Mouse (Mus musculus): ENCODE measurements at regions not wholly inside any gene's neighbourhood (a gene's known extent, or its start where the extent isn't known, plus 50 kb on each side); places are given as distances from the start of the nearest gene placed in this dataset.

GRCm38 (mm10) chr6:73401059-73401458 lies 68.4 kb downstream of the 4931417E11Rik start:
- WGBS = 71% methylated on average over 2 of the region's 2 CpGs
- no peak overlapping the region for H3K4me3 ChIP-seq
- H3K36me3 ChIP-seq = no peaks in the 10 kb centered on the region
- ATAC-seq (ENCODE audit: insufficient number of reproducible peaks, low FRiP score) = no peak
- H3K27ac ChIP-seq (ENCODE audit: poor library complexity, severe bottlenecking) = no peak overlapping the region
- no peak overlapping the region for H3K4me2 ChIP-seq
- H3K9ac ChIP-seq = no peak overlapping the region
- H3K27me3 ChIP-seq (replicated peaks) = no peaks in the 10 kb centered on the region
- no peaks in the 10 kb centered on the region for H3K9me3 ChIP-seq (replicated peaks)
- no peaks in the 10 kb centered on the region for H3K4me1 ChIP-seq (replicated peaks)

DNA sequence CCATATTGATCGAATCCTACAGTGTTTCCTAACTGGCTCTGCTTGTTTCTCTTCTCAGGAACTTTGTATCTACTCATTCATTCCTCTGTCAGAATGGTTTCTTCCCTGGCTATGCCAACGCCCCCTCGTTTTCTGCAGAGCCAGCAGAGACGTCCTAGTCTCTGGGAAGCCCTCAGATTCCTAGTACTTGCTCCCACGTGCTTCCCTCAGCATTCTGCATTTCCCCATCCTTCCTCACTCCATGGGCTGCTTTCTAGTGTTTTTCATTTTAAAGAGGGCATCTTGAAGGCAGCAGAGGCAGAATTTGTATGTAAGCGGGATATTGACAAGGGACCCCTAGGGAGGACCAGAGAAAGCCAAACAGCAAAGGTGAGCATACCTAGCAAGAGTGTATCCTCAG lies 80.2 kb downstream of the 4931417E11Rik start:
- Histone ChIP-seq H3K36me3 (no peaks in the 10 kb centered on the region), H3K27me3 (replicated peaks) (no peaks in the 10 kb centered on the region), H3K9ac (no peak overlapping the region), H3K27ac (ENCODE audit: poor library complexity, severe bottlenecking) (no peak overlapping the region), H3K4me3 (no peak overlapping the region), H3K4me2 (no peak overlapping the region), H3K4me1 (replicated peaks) (no peaks in the 10 kb centered on the region), H3K9me3 (replicated peaks) (no peaks in the 10 kb centered on the region)
- no peak for ATAC-seq (ENCODE audit: insufficient number of reproducible peaks, low FRiP score)
- WGBS = 57% methylated on average over 6 of the region's 6 CpGs

GRCm38 (mm10) chr6:73386261-73386660 lies 83.2 kb downstream of the 4931417E11Rik start:
- H3K36me3 ChIP-seq = no peaks in the 10 kb centered on the region
- H3K4me2 ChIP-seq = no peak overlapping the region
- no peaks in the 10 kb centered on the region for H3K27me3 ChIP-seq (replicated peaks)
- WGBS = 79% methylated on average over 3 of the region's 3 CpGs
- no peak overlapping the region for H3K9ac ChIP-seq
- H3K9me3 ChIP-seq (replicated peaks) = no peaks in the 10 kb centered on the region
- H3K27ac ChIP-seq (ENCODE audit: poor library complexity, severe bottlenecking) = no peak overlapping the region
- no peak overlapping the region for H3K4me3 ChIP-seq
- H3K4me1 ChIP-seq (replicated peaks) = no peaks in the 10 kb centered on the region
- ATAC-seq (ENCODE audit: insufficient number of reproducible peaks, low FRiP score) = no peak

- Histone ChIP-seq H3K36me3 (no peaks in the 10 kb centered on the region), H3K9ac (no peak overlapping the region), H3K27ac (ENCODE audit: poor library complexity, severe bottlenecking) (no peak overlapping the region), H3K4me2 (no peak overlapping the region), H3K4me1 (replicated peaks) (no peaks in the 10 kb centered on the region), H3K9me3 (replicated peaks) (peaks cover 3% of the 10 kb centered on the region; the same call in 1 of the 2 replicates), H3K4me3 (no peak overlapping the region), H3K27me3 (replicated peaks) (no peaks in the 10 kb centered on the region)
- no peak for ATAC-seq (ENCODE audit: insufficient number of reproducible peaks, low FRiP score)
- WGBS = 73% methylated on average over 5 of the region's 5 CpGs
Observed at GRCm38 (mm10) chr6:73379825-73380224, 89.6 kb downstream of the 4931417E11Rik start.

GRCm38 (mm10) chr6:73377884-73378283 lies 91.6 kb downstream of the 4931417E11Rik start:
- ATAC-seq (ENCODE audit: insufficient number of reproducible peaks, low FRiP score) = no peak
- Histone ChIP-seq H3K4me2 (no peak overlapping the region), H3K4me1 (replicated peaks) (no peaks in the 10 kb centered on the region), H3K27me3 (replicated peaks) (no peaks in the 10 kb centered on the region), H3K9ac (no peak overlapping the region), H3K9me3 (replicated peaks) (peaks cover 3% of the 10 kb centered on the region; the same call in 1 of the 2 replicates), H3K4me3 (no peak overlapping the region), H3K27ac (ENCODE audit: poor library complexity, severe bottlenecking) (no peak overlapping the region), H3K36me3 (no peaks in the 10 kb centered on the region)
- WGBS = 85% methylated on average over 8 of the region's 8 CpGs

DNA sequence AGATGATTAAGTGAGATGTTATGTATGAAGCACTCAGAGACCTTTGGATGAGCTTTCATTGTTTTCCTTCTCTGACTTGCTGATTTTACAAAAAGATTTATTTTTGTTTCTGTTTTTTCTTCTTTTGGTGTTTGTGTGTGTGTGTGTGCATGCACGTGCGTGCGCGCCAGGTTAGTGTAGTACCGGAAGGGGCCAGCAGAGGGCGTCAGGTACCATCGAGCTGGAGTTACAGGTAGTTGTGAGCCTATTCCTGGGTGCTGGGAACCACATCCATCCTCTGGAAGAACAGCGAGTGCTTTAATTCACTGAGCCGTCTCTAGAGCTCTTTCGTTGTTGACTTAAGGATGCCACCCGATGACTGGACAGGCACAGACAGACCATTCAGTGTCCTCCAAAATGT lies 93.2 kb downstream of the 4931417E11Rik start:
- Histone ChIP-seq H3K27ac (ENCODE audit: poor library complexity, severe bottlenecking) (no peak overlapping the region), H3K4me2 (no peak overlapping the region), H3K9ac (no peak overlapping the region), H3K27me3 (replicated peaks) (no peaks in the 10 kb centered on the region), H3K36me3 (no peaks in the 10 kb centered on the region), H3K9me3 (replicated peaks) (peaks cover 3% of the 10 kb centered on the region; the same call in 1 of the 2 replicates), H3K4me3 (no peak overlapping the region), H3K4me1 (replicated peaks) (no peaks in the 10 kb centered on the region)
- no peak for ATAC-seq (ENCODE audit: insufficient number of reproducible peaks, low FRiP score)
- WGBS = 90% methylated on average over 11 of the region's 11 CpGs

DNA sequence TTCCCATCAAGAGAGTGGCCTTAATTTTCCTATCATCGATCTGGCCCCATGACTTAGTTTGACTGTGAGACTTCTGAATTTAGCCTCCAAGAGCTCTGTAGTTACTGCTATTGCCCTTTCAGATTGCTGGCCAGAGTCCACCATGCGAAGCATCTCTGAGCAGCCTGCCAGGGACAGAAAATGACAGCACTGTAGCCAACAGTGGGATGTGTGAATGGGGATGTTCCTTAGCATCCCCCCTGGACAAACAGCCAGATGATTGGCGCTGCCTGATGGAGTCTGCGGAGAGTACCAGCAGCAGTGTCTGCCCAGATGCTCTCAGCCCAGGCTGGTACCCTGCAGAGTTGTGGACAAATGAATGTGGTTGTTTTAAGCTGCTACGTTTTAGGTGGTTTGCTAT lies 96.6 kb downstream of the 4931417E11Rik start:
- Histone ChIP-seq H3K4me1 (replicated peaks) (no peaks in the 10 kb centered on the region), H3K4me2 (no peak overlapping the region), H3K27me3 (replicated peaks) (0 out of 2 replicates have a peak, but pooled peaks cover 13% of the 10 kb centered on the region), H3K36me3 (no peaks in the 10 kb centered on the region), H3K9me3 (replicated peaks) (peaks cover 3% of the 10 kb centered on the region; the same call in 1 of the 2 replicates), H3K9ac (no peak overlapping the region), H3K27ac (ENCODE audit: poor library complexity, severe bottlenecking) (no peak overlapping the region), H3K4me3 (no peak overlapping the region)
- ATAC-seq (ENCODE audit: insufficient number of reproducible peaks, low FRiP score) = no peak
- WGBS = 82% methylated on average over 5 of the region's 5 CpGs

GRCm38 (mm10) chr6:73371866-73372265 lies 97.6 kb downstream of the 4931417E11Rik start:
- H3K27me3 ChIP-seq (replicated peaks) = 0 out of 2 replicates have a peak, but pooled peaks cover 13% of the 10 kb centered on the region
- no peak overlapping the region for H3K9ac ChIP-seq
- H3K27ac ChIP-seq (ENCODE audit: poor library complexity, severe bottlenecking) = no peak overlapping the region
- H3K9me3 ChIP-seq (replicated peaks) = peaks cover 3% of the 10 kb centered on the region; the same call in 1 of the 2 replicates
- no peaks in the 10 kb centered on the region for H3K4me1 ChIP-seq (replicated peaks)
- no peak for ATAC-seq (ENCODE audit: insufficient number of reproducible peaks, low FRiP score)
- no peak overlapping the region for H3K4me2 ChIP-seq
- WGBS = 86% methylated on average over 5 of the region's 5 CpGs
- H3K36me3 ChIP-seq = no peaks in the 10 kb centered on the region
- no peak overlapping the region for H3K4me3 ChIP-seq

DNA sequence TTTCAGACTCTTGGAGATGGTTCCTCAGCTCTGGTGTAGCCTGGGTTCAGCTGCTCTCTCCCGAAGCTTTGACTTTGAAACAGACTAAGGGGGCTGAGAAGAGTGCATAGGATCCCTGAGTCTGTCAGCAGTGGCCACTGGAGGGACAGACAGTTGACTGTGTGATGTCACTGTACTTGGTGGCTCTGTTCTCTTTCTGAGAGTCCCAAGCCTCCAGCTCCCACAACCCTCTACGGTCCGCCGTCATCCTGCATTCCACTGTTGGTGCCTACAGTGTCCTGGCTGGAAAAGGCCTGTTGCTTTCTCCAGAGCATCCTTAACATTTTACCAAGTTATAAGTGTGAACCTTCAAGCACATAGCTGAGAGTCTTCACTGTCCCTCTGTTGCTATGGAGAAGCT lies 98.6 kb downstream of the 4931417E11Rik start:
- Histone ChIP-seq H3K27me3 (replicated peaks) (0 out of 2 replicates have a peak, but pooled peaks cover 20% of the 10 kb centered on the region), H3K36me3 (no peaks in the 10 kb centered on the region), H3K4me3 (no peak overlapping the region), H3K27ac (ENCODE audit: poor library complexity, severe bottlenecking) (no peak overlapping the region), H3K9ac (no peak overlapping the region), H3K9me3 (replicated peaks) (no peaks in the 10 kb centered on the region), H3K4me1 (replicated peaks) (no peaks in the 10 kb centered on the region), H3K4me2 (no peak overlapping the region)
- 77% methylated on average over 4 of the region's 4 CpGs for WGBS
- no peak for ATAC-seq (ENCODE audit: insufficient number of reproducible peaks, low FRiP score)

GRCm38 (mm10) chr6:73368836-73369141 lies 100.7 kb downstream of the 4931417E11Rik start:
- Histone ChIP-seq H3K36me3 (no peaks in the 10 kb centered on the region), H3K4me1 (replicated peaks) (no peaks in the 10 kb centered on the region), H3K4me3 (peak overlapping the region; percentile 11), H3K4me2 (peak overlapping the region; percentile 59), H3K9me3 (replicated peaks) (no peaks in the 10 kb centered on the region), H3K27ac (ENCODE audit: poor library complexity, severe bottlenecking) (no peak overlapping the region), H3K27me3 (replicated peaks) (0 out of 2 replicates have a peak, but pooled peaks cover 20% of the 10 kb centered on the region), H3K9ac (no peak overlapping the region; the same call in 1 of the 2 replicates)
- ATAC-seq (ENCODE audit: insufficient number of reproducible peaks, low FRiP score) = no peak
- WGBS = 22% methylated on average over 6 of the region's 6 CpGs

DNA sequence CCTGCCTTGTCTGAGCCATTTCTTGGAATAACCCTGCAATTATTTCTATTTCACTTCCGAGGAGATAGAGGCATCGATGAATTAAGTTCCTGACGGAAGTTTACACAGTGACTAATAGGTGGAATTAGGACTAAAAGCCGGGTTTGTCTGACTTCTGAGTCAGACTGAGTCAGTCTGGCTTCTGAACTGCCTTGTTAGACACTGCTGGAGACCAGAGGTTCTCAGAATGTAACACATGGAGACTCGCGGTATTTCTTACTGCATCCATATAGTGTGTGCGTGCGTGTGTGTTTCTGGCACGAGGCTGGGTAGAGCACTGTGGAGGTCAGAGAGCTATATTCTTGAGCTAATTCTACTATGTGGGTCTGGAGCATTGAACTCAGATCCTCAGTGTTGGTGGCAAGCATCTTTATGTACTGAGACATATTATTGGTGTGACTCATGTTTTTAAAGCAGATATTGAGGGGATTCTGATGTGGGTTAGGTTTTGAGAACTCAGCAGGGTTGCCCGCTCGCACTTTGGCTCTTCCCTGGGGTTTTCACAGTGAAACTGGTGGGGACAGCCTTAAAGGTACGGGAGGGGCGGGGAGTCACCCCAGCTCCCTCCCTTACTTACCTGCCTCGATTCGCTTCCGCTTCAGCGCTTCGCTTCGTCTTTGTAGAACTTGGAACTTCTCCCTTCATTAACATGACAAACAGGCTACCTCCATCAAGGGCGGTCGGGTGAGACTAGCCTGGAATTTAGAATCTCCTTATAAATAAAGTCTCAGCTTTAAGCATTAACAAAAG lies 101.2 kb downstream of the 4931417E11Rik start:
- Histone ChIP-seq H3K4me3 (peak overlapping the region; percentile 11), H3K36me3 (no peaks in the 10 kb centered on the region), H3K4me1 (replicated peaks) (no peaks in the 10 kb centered on the region), H3K27ac (ENCODE audit: poor library complexity, severe bottlenecking) (no peak overlapping the region), H3K9ac (no peak overlapping the region; the same call in 1 of the 2 replicates), H3K4me2 (peak overlapping the region; percentile 59), H3K9me3 (replicated peaks) (no peaks in the 10 kb centered on the region), H3K27me3 (replicated peaks) (0 out of 2 replicates have a peak, but pooled peaks cover 20% of the 10 kb centered on the region)
- 0 out of 2 replicates have a peak, but pooled peaks have one; percentile 18 for ATAC-seq (ENCODE audit: insufficient number of reproducible peaks, low FRiP score)
- 10% methylated on average over 21 of the region's 21 CpGs for WGBS
